24 mouse cellular contexts compared by ENCODE assay signal in the genomic region with DNA sequence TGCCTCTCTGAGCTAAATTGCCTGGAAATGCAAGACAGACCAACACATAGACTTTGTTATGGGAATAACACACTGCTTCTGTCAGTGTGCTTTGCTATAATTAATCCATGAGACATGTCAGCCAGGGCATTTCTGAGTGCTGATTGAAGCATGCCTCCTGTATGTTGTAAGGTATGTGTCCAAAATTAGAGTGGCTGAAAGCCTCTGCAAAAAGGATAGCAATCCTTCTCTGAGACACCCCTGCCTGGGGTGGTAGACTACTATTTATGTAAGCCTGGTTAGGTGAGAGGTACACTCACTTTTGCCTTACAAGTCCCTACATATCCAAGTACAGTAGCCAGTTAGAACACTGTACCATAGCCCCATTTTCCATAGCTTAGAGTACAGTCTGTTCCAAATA.
DNase-seq lines count a peak whose midpoint lies in the region; ATAC-seq lines count a peak whose summit lies in the region.
"Had no signal": no experiment of that assay in that cellular context is flagged by ENCODE, and none has a peak within 500 bp of the region (broad histone marks: within the 10 kb centered on the region; RNA-seq: fewer than 3 reads in every experiment).

No protein-coding gene starts in this region.

- ATAC-seq in heart, embryonic 14.5 days (ENCODE audit: insufficient number of reproducible peaks, insufficient read depth, low FRiP score, low read depth) = peak; percentile 35; the same call in 1 of the 2 replicates
- no peak for ATAC-seq in heart, embryonic 12.5 days (ENCODE audit: insufficient number of reproducible peaks, low FRiP score)
- peak; percentile 79 for ATAC-seq in heart, embryonic 16.5 days (replicated peaks; ENCODE audit: extremely low read depth, insufficient read depth, low FRiP score)
- ATAC-seq: activated CD4-positive, CD25-positive, alpha-beta regulatory T cell, adult 4 months; CD4-positive, CD25-positive, alpha-beta regulatory T cell, adult 4 months; forebrain, embryonic 13.5 days; forebrain, embryonic 15.5 days; Patski had no signal

- peak overlapping the region; percentile 61 to 73; a peak in 3 of 4 replicates for H3K27ac ChIP-seq in heart, embryonic 14.5 days (replicated peaks in 1 of 2; ENCODE audit: control insufficient read depth in 1 of 2, insufficient read depth in 1 of 2, low read depth in 2 of 2, low read length in 2 of 2)
- no peak overlapping the region for H3K27ac ChIP-seq in heart, embryonic 12.5 days (ENCODE audit: poor library complexity, severe bottlenecking)
- H3K27ac ChIP-seq in heart, embryonic 16.5 days (ENCODE audit: low read length) = peak overlapping the region; percentile 41
- H3K27ac ChIP-seq: embryonic facial prominence, embryonic 10.5 days; embryonic facial prominence, embryonic 12.5 days; forebrain, embryonic 13.5 days; forebrain, embryonic 15.5 days had no signal

- DNase-seq in heart, adult 11 months = peak; percentile 34
- no peak for DNase-seq in heart, adult 18-20 months
- no peak for DNase-seq in heart, postnatal 14 days
- DNase-seq: adrenal gland, adult 8-10 months; adrenal gland, postnatal 14 days; adrenal gland, postnatal 36 days; B cell, adult 2 months; cerebellum, adult 11-12 months; cerebellum, adult 2 months; cerebellum, adult 9-10 months; cerebellum, postnatal 10 days; cerebellum, postnatal 25 days had no signal

- H3K36me3 ChIP-seq in heart, embryonic 14.5 days (ENCODE audit: control insufficient read depth, insufficient read depth, low read length) = no peaks in the 10 kb centered on the region
- H3K36me3 ChIP-seq in heart, embryonic 12.5 days = no peaks in the 10 kb centered on the region
- H3K36me3 ChIP-seq in heart, embryonic 16.5 days (ENCODE audit: control insufficient read depth, insufficient read depth) = no peaks in the 10 kb centered on the region
- H3K36me3 ChIP-seq: embryonic facial prominence, embryonic 10.5 days; embryonic facial prominence, embryonic 12.5 days; forebrain, embryonic 15.5 days; G1E had no signal

- intact Hi-C loops in heart, postnatal 14 days (cut with DNase I) = no loop called here

- H3K4me1 ChIP-seq in heart, embryonic 14.5 days (ENCODE audit: control insufficient read depth in 2 of 2, insufficient read depth in 2 of 2, low read length in 2 of 2) = peaks cover 2 to 12% of the 10 kb centered on the region in 2 experiments; a peak in 3 of 4 replicates
- peaks cover 6% of the 10 kb centered on the region; the same call in 1 of the 2 replicates for H3K4me1 ChIP-seq in heart, embryonic 12.5 days (replicated peaks)
- peaks cover 5% of the 10 kb centered on the region; the same call in 1 of the 2 replicates for H3K4me1 ChIP-seq in heart, embryonic 16.5 days (ENCODE audit: control insufficient read depth, insufficient read depth, low read length)
- H3K4me1 ChIP-seq: embryonic facial prominence, embryonic 10.5 days; embryonic facial prominence, embryonic 12.5 days; forebrain, embryonic 13.5 days; forebrain, embryonic 15.5 days had no signal

- no peak overlapping the region; the same call in 1 of the 2 replicates for H3K4me2 ChIP-seq in heart, embryonic 14.5 days (ENCODE audit: low read length)
- no peak overlapping the region for H3K4me2 ChIP-seq in heart, embryonic 12.5 days
- no peak overlapping the region for H3K4me2 ChIP-seq in heart, embryonic 16.5 days (ENCODE audit: low read depth, low read length)
- H3K4me2 ChIP-seq: embryonic facial prominence, embryonic 12.5 days; forebrain, embryonic 13.5 days; forebrain, embryonic 15.5 days had no signal

- no peak overlapping the region for H3K9ac ChIP-seq in heart, embryonic 14.5 days (ENCODE audit: low read length)
- H3K9ac ChIP-seq in heart, embryonic 12.5 days = no peak overlapping the region
- H3K9ac ChIP-seq in heart, embryonic 16.5 days (ENCODE audit: low read length) = no peak overlapping the region
- H3K9ac ChIP-seq: embryonic facial prominence, embryonic 12.5 days; forebrain, embryonic 13.5 days; forebrain, embryonic 15.5 days had no signal

- H3K4me3 ChIP-seq in heart, embryonic 14.5 days (ENCODE audit: control insufficient read depth in 1 of 2, insufficient read depth in 1 of 2, low read depth in 1 of 2, low read length in 2 of 2) = no peak overlapping the region
- H3K4me3 ChIP-seq in heart, embryonic 12.5 days = no peak overlapping the region
- no peak overlapping the region for H3K4me3 ChIP-seq in heart, embryonic 16.5 days (ENCODE audit: low read length)
- H3K4me3 ChIP-seq: embryonic facial prominence, embryonic 10.5 days; embryonic facial prominence, embryonic 12.5 days; forebrain, embryonic 13.5 days; forebrain, embryonic 15.5 days had no signal

- no peaks in the 10 kb centered on the region for H3K9me3 ChIP-seq in heart, embryonic 14.5 days (ENCODE audit: control insufficient read depth, low read length)
- H3K9me3 ChIP-seq in heart, embryonic 12.5 days (replicated peaks) = no peaks in the 10 kb centered on the region
- H3K9me3 ChIP-seq in heart, embryonic 16.5 days (replicated peaks; ENCODE audit: control insufficient read depth, low read length) = no peaks in the 10 kb centered on the region
- H3K9me3 ChIP-seq: embryonic facial prominence, embryonic 10.5 days; embryonic facial prominence, embryonic 12.5 days; forebrain, embryonic 13.5 days; forebrain, embryonic 15.5 days; G1E had no signal

- H3K27me3 ChIP-seq in heart, embryonic 14.5 days (ENCODE audit: control insufficient read depth, insufficient read depth, low read length) = no peaks in the 10 kb centered on the region
- H3K27me3 ChIP-seq in heart, embryonic 12.5 days (replicated peaks) = no peaks in the 10 kb centered on the region
- no peaks in the 10 kb centered on the region for H3K27me3 ChIP-seq in heart, embryonic 16.5 days (ENCODE audit: control insufficient read depth, insufficient read depth, low read length)
- H3K27me3 ChIP-seq: CH12.LX; embryonic facial prominence, embryonic 12.5 days; forebrain, embryonic 13.5 days; forebrain, embryonic 15.5 days; Patski had no signal
